Mouse (Mus musculus): Measurements from ENCODE around the gene Smap2. TPM values are rescaled to one million over a fixed set of nuclear protein-coding genes. Genes with fewer than 3 reads are reported as not detected.

Gene Smap2
- polyA plus RNA-seq, 1 experiment: 14.1 TPM

DNA sequence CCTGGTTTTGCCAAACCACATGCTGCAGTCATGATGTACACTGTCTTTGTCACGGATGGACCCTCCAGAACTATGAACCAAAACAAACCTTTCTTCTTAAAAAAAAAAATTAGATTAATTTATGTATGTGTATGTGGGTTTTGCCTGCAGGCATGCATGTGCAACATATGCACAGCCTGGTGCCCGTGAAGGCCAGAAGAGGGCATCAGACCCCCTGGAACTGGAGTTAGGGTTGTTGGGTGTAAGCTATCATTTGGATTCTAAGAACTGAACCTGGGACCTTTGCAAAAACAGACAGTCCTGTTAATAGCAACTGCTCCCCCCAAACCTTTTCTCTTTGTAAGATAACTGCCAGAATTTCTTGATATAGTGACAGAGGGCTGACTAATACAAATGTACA, 16.0 kb downstream of the Smap2 start:
- Histone ChIP-seq H3K27ac (ENCODE audit: control insufficient read depth, insufficient read depth, low read depth, low read length) (no peak overlapping the region), H3K4me1 (ENCODE audit: control insufficient read depth, insufficient read depth, low read length) (no peaks in the 10 kb centered on the region), H3K4me3 (ENCODE audit: control insufficient read depth, low read depth, low read length) (no peak overlapping the region), H3K27me3 (ENCODE audit: control insufficient read depth, insufficient read depth, low read length) (no peaks in the 10 kb centered on the region), H3K36me3 (ENCODE audit: control insufficient read depth, insufficient read depth, low read length) (no peaks in the 10 kb centered on the region)
- TF ChIP-seq POLR2A (IDR thresholded peaks at IDR 0.05; ENCODE audit: control insufficient read depth, low read depth, low read length): no peak
- no peak for TF ChIP-seq CTCF (IDR thresholded peaks at IDR 0.05; ENCODE audit: control insufficient read depth, insufficient read depth, insufficient replicate concordance, low read depth, low read length)

DNA sequence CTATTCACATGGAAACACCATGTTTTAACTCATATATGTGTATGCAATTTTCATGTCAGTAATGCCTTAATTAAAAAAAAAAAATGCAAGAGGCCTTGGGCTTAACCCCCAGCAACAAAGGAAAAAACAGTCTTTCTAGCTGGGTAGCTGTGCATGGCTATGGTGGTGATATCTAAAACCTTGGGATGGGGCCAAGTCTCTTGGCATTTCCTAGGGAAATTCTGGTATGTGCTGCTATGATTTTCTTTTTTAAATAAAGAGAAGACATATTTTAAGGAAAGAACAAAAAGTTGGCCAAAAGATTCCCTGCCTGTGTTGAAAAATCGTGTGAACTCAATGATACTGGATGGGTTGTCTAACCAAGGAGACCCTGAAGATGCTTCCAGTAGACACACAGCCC, 21.1 kb downstream of the Smap2 start:
- Histone ChIP-seq H3K4me3 (ENCODE audit: control insufficient read depth, low read depth, low read length) (no peak overlapping the region), H3K27me3 (ENCODE audit: control insufficient read depth, insufficient read depth, low read length) (no peaks in the 10 kb centered on the region), H3K4me1 (ENCODE audit: control insufficient read depth, insufficient read depth, low read length) (no peaks in the 10 kb centered on the region), H3K27ac (ENCODE audit: control insufficient read depth, insufficient read depth, low read depth, low read length) (no peak overlapping the region), H3K36me3 (ENCODE audit: control insufficient read depth, insufficient read depth, low read length) (no peaks in the 10 kb centered on the region)
- TF ChIP-seq POLR2A (IDR thresholded peaks at IDR 0.05; ENCODE audit: control insufficient read depth, low read depth, low read length): no peak

DNA sequence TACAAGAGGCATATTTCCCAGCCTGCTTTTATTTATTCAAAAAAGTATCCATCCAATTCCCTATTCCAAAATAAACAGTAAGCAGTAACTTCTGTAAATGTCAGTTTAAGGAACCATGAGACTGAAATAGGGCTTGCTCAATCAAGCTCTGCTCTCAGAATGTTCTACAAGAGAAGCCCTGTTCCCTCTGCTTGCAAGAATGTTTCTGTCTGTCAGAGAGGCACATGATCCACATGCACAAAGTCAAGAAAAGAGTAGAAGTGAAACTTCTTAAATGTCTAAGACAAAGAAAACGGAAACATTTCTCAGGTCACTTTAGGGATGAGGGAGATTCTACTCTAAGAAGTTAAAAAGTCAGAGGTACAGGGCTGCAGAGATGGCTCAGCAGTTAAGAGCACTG, 24.0 kb downstream of the Smap2 start:
- no peaks in the 10 kb centered on the region for H3K4me1 ChIP-seq (ENCODE audit: control insufficient read depth, insufficient read depth, low read length)
- H3K27me3 ChIP-seq (ENCODE audit: control insufficient read depth, insufficient read depth, low read length): no peaks in the 10 kb centered on the region
- TF ChIP-seq CTCF (IDR thresholded peaks at IDR 0.05; ENCODE audit: control insufficient read depth, insufficient read depth, insufficient replicate concordance, low read depth, low read length) (no peak), POLR2A (IDR thresholded peaks at IDR 0.05; ENCODE audit: control insufficient read depth, low read depth, low read length) (no peak)

DNA sequence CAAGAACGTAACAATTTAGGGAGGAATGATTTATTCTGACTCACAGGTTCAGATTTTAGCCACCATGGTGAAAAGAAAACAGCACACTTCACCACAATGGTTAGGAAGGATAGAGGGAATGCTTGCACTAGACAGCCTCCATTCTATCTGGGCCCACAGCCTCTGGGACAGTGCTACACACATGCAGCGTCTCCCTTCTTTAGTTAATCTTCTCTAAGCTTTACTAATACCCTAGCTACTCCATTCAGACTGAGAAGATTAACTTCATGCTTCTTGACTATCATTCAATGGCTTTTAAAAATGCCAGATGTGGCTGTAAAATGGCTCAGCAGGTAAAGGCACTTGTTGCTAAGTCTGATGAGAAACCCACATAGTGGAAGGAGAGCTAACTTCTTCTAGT, 24.8 kb downstream of the Smap2 start:
- Histone ChIP-seq H3K27me3 (ENCODE audit: control insufficient read depth, insufficient read depth, low read length) (no peaks in the 10 kb centered on the region), H3K4me3 (ENCODE audit: control insufficient read depth, low read depth, low read length) (no peak overlapping the region), H3K36me3 (ENCODE audit: control insufficient read depth, insufficient read depth, low read length) (no peaks in the 10 kb centered on the region), H3K27ac (ENCODE audit: control insufficient read depth, insufficient read depth, low read depth, low read length) (no peak overlapping the region), H3K4me1 (ENCODE audit: control insufficient read depth, insufficient read depth, low read length) (no peaks in the 10 kb centered on the region)
- TF ChIP-seq CTCF (IDR thresholded peaks at IDR 0.05; ENCODE audit: control insufficient read depth, insufficient read depth, insufficient replicate concordance, low read depth, low read length): no peak
- TF ChIP-seq POLR2A (IDR thresholded peaks at IDR 0.05; ENCODE audit: control insufficient read depth, low read depth, low read length): no peak

More for the DNA sequence above, 24.0 kb downstream of the Smap2 start:
- H3K27ac ChIP-seq (ENCODE audit: control insufficient read depth, insufficient read depth, low read depth, low read length): no peak overlapping the region
- H3K36me3 ChIP-seq (ENCODE audit: control insufficient read depth, insufficient read depth, low read length): no peaks in the 10 kb centered on the region
- no peak overlapping the region for H3K4me3 ChIP-seq (ENCODE audit: control insufficient read depth, low read depth, low read length)

DNA sequence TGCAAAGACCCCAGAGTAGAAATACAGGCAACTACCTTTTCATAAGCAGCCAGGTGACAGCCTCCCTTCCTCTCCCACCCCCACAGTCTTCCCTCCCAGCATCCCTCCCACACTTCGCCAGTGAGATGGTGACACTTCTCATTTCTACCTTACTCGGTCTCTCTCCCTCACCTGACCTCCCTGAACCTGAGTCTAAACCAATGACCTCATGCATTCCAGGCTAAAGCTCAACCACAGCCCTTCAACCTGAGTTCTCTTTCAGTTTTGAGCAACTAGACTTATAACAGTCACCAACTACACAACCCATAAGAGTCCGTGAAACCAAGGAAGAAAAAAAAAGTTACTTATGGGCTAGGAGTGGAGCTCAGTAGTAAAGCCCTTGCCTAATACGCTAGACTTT, 29.7 kb downstream of the Smap2 start:
- Histone ChIP-seq H3K27me3 (ENCODE audit: control insufficient read depth, insufficient read depth, low read length) (no peaks in the 10 kb centered on the region), H3K27ac (ENCODE audit: control insufficient read depth, insufficient read depth, low read depth, low read length) (no peak overlapping the region)
- TF ChIP-seq CTCF (IDR thresholded peaks at IDR 0.05; ENCODE audit: control insufficient read depth, insufficient read depth, insufficient replicate concordance, low read depth, low read length): no peak
- no peak for TF ChIP-seq POLR2A (IDR thresholded peaks at IDR 0.05; ENCODE audit: control insufficient read depth, low read depth, low read length)

DNA sequence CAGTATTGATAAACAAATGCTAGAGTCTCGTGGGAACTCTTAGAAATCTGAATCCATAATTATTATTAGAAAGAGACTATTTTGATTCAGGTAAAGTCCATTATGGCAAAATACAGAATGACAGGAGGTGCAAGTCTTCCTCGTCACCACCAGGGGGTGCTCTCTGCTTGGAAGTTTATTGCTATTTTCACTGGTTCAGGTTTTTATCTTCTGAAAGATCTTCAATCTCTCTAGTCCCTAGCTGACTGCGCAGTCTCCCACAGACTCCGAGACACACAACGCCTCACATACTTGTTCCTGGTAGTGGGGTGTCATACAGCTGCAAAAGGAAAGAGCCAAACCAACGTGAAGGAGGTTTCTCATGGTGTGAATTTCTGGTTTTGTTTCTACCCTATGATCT, 30.6 kb downstream of the Smap2 start:
- Histone ChIP-seq H3K4me1 (ENCODE audit: control insufficient read depth, insufficient read depth, low read length) (no peaks in the 10 kb centered on the region), H3K36me3 (ENCODE audit: control insufficient read depth, insufficient read depth, low read length) (no peaks in the 10 kb centered on the region), H3K27me3 (ENCODE audit: control insufficient read depth, insufficient read depth, low read length) (no peaks in the 10 kb centered on the region), H3K4me3 (ENCODE audit: control insufficient read depth, low read depth, low read length) (no peak overlapping the region), H3K27ac (ENCODE audit: control insufficient read depth, insufficient read depth, low read depth, low read length) (no peak overlapping the region)
- TF ChIP-seq CTCF (IDR thresholded peaks at IDR 0.05; ENCODE audit: control insufficient read depth, insufficient read depth, insufficient replicate concordance, low read depth, low read length) (peak; percentile 7; the same call in 1 of the 2 replicates), POLR2A (IDR thresholded peaks at IDR 0.05; ENCODE audit: control insufficient read depth, low read depth, low read length) (no peak)

More for the DNA sequence above, 29.7 kb downstream of the Smap2 start:
- no peaks in the 10 kb centered on the region for H3K36me3 ChIP-seq (ENCODE audit: control insufficient read depth, insufficient read depth, low read length)
- H3K4me1 ChIP-seq (ENCODE audit: control insufficient read depth, insufficient read depth, low read length): no peaks in the 10 kb centered on the region
- no peak overlapping the region for H3K4me3 ChIP-seq (ENCODE audit: control insufficient read depth, low read depth, low read length)

DNA sequence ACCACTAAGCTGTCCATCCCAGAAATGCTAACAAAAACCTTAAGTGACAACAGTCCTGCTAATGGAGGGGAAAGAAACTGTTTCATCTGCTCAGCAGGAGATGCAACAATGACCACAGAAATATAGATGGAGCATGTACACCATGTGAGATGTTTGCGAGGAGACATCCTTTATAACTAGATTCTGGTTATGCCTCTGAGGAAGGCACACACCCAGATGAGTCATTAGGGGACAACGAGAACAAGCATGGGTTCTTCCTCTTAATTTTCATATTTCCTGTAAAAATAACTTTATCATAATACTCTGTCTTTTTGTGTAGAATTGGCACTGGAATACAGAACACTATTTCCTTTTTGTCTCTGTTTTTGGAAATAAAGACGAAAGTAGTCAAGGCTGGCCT, 38.8 kb downstream of the Smap2 start:
- no peaks in the 10 kb centered on the region; the same call in 1 of the 2 replicates for H3K36me3 ChIP-seq (ENCODE audit: control insufficient read depth, insufficient read depth, low read length)
- H3K27me3 ChIP-seq (ENCODE audit: control insufficient read depth, insufficient read depth, low read length): no peaks in the 10 kb centered on the region
- H3K4me1 ChIP-seq (ENCODE audit: control insufficient read depth, insufficient read depth, low read length): no peaks in the 10 kb centered on the region
- H3K27ac ChIP-seq (ENCODE audit: control insufficient read depth, insufficient read depth, low read depth, low read length): no peak overlapping the region
- TF ChIP-seq POLR2A (IDR thresholded peaks at IDR 0.05; ENCODE audit: control insufficient read depth, low read depth, low read length) (no peak), CTCF (IDR thresholded peaks at IDR 0.05; ENCODE audit: control insufficient read depth, insufficient read depth, insufficient replicate concordance, low read depth, low read length) (no peak)
- no peak overlapping the region for H3K4me3 ChIP-seq (ENCODE audit: control insufficient read depth, low read depth, low read length)

DNA sequence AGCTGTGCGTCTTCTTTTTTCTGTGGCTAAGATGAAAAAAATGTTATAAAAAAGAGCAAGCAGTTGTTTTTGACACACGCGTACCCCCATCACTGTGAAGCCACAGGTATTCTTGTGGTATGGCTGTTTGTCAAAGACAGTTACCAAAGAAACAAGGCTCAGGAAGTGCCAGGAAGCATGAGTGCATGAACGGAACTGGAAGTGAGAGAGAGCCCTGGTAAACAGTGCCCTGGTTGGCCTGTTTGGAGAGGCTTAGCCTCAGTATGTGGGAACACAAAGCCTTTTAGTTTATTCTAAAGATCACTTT, 41.7 kb downstream of the Smap2 start:
- no peaks in the 10 kb centered on the region for H3K27me3 ChIP-seq (ENCODE audit: control insufficient read depth, insufficient read depth, low read length)
- no peak for TF ChIP-seq POLR2A (IDR thresholded peaks at IDR 0.05; ENCODE audit: control insufficient read depth, low read depth, low read length)
- no peak for TF ChIP-seq CTCF (IDR thresholded peaks at IDR 0.05; ENCODE audit: control insufficient read depth, insufficient read depth, insufficient replicate concordance, low read depth, low read length)
- no peak overlapping the region for H3K4me3 ChIP-seq (ENCODE audit: control insufficient read depth, low read depth, low read length)
- no peaks in the 10 kb centered on the region for H3K4me1 ChIP-seq (ENCODE audit: control insufficient read depth, insufficient read depth, low read length)
- no peak overlapping the region for H3K27ac ChIP-seq (ENCODE audit: control insufficient read depth, insufficient read depth, low read depth, low read length)
- peaks cover 2% of the 10 kb centered on the region for H3K36me3 ChIP-seq (ENCODE audit: control insufficient read depth, insufficient read depth, low read length)
